Mouse (Mus musculus): ENCODE data around the gene Rnf32.
A peak's percentile ranks its signal among the peaks of the same experiment; 100 is the strongest.

Rnf32 gene

DNA sequence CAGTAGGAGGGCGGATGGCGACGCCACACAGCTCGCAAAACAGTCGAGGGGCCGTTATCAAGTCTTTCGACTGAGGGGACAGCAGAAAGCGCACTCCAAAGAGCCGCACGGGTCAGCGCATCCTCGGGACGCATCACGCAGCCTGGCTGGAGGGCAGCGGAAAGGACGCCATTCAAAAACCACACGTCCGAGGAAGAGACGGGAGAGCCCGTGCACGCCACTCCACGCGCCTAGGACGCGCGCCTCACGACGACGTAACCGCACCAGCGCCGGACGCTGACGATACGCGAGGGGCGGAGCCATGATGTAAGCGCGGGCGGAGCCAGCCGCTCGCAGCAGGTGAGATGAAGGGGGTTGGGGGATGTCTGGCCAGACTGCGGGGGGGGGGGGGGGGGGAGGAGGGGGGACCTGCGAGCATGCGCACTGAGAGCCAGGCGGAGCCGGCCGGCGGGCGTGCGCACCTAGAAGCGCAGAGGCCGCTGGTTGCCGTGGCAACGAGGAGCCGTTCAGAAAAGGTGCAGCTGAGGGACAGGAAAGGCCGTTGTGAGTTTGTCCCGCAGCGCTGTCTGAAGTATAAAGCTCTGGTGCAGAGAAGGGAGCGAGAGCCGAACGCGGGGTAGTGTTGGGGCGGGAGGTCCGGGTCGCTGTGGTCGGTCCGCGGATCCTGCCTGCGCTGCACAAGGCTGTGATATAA is at the start of gene Rnf32:
TSS of gene Rnf32 (plus strand) at position 423 of the 694 bp plus-strand sequence.
- peak; percentile 41 for DNase-seq (ENCODE audit: low spot score)

DNA sequence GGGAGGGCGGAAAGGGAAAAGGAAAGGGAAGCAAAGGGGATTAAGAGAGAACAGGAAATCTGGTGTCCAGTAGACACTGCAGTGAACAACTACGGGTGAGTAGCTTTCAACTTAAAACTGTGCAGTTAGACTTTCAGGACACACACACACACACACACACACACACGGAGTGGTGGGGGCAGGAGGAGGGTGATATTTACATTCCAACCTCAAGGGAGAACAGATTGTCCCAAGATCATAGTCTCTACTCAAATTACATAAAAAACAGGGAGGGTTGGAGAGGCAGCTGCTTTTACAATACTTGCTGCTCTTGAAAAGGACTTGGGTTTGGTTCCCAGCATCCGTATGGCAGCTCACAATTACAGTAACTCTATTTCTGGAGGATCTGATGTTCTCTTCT is 45.6 kb upstream of the Rnf32 start:
- DNase-seq (ENCODE audit: low spot score): no peak

DNA sequence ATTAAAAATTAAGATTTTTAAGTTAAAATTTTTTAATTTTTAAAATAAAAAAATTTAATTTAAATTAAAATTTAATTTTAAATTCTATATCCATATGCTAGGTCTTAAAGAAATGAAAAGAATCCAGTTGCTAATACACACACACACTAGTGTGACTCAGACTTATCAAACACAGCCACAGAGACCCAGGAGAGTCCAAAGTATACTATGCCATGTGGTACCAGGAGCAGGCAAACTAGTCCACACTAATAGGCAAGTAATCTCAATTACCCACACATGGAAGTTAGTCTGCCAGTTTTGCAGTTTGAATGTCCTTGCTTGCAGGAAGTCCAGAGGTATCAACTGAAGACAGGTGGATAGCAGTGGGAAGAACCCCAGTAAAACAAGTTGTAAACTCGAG is 35.9 kb upstream of the Rnf32 start:
- no peak for DNase-seq (ENCODE audit: low spot score)

DNA sequence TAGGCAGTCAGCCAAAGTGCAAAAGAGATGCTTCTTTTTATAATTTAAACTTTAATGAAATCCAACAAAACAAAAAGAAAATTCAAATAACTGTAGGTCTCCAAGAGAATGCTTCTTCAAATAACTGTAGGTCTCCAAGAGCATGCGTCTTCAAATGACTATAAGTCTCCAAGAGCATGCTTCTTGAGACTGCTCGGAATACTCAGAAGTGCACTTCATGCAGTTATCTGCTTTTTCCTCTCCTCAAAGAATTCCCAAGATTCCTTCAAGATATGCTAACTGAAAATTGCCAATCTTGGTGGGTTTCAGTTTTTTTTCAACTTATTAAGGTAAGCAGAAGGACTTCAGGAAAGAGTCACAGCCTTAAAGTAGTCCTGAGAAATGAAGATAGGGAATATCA is 28.8 kb upstream of the Rnf32 start:
- DNase-seq (ENCODE audit: low spot score): no peak

DNA sequence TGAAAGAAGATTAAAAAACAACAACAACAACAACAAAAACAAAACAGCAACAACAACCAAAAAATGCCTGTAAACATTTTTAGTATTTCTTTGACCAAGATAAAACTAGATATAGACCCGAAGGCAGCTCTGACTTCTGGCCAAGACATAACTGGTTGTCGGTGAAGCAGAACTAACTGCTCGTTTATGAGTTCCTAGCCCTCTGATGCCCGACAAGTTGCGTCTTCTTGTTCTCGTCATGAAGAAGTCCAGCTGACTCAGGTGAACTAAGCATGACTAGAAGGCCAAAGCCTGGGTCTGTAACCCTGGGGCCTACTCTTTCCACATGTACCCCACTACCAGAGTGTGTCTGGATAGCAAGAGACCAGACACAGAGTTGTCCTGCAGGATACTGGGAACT is 25.6 kb upstream of the Rnf32 start:
- DNase-seq (ENCODE audit: low spot score): no peak

DNA sequence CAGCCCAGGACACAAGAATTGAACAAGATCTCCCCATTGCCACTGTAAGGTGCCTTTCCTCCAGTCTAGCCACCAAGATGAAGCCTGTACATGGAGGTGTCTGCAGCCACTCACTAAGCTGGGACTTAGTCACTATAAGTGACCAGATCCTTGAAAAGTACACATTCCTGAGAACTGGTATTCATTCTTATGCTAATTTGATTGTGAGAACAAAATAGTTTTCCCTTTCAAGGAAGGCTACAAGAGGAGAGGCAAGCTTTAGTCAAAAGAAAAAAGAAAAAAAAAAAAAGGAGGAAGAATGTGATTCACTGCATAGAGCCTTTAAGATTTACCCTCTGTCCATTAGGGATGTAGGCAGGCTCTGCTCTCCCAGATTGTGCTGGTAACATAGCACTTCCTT is 24.6 kb upstream of the Rnf32 start:
- DNase-seq (ENCODE audit: low spot score): no peak

DNA sequence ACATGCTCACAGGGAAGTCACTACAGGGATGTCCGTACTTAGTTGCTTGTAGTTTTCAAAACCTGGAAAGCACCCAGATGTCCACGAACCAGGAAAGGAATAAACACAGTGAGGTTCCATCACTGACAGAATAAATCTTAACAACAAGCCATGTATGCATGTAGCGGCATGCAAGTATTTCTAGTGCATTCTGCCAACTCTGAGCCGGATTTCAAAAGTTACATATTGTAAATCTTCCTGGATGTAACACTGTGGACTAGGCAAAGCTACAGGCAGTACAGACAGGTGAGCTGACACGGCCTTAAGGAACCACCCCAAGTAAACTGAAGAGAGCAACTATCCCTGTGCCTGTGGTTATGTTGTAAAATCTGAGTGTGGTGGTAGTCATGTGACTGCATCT is 9.0 kb upstream of the Rnf32 start:
- no peak for DNase-seq (ENCODE audit: low spot score)

DNA sequence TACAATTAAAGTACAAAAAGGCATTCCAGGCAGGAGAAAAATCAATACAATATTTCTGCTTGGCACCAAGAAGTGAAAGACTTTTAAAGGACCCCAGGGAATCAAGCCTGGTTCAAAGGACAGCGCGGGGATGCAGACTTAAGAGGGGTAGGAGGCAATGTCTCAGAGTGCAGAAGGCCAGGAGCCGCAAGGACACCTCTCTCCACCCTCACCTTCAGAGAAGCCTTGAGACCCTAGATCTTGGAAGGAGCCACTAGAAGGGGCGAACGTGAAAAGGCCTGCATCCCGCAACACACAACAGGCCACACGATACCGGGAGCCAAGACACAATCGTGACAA is 592 bp upstream of the Rnf32 start:
- DNase-seq (ENCODE audit: low spot score): peak; percentile 25

DNA sequence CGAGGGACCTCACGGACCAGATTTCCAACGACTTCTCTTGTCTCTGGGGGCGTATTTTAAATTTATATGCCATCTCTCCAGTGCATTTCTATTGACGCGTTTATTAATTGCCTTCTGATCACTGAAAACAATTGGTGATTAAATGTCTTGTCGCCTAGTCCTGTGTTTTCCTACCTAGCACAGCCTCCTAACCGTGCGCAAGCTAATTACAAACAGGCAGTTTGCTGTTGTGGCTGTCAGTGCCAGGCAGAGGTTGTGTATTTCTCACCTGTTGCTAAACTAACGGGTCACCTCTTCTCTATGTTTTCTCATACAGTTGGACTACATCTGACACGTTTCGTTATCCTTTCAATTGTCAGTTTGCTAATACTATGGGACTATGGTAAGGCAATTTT is 469 bp downstream of the Rnf32 start:
- no peak for DNase-seq (ENCODE audit: low spot score)

DNA sequence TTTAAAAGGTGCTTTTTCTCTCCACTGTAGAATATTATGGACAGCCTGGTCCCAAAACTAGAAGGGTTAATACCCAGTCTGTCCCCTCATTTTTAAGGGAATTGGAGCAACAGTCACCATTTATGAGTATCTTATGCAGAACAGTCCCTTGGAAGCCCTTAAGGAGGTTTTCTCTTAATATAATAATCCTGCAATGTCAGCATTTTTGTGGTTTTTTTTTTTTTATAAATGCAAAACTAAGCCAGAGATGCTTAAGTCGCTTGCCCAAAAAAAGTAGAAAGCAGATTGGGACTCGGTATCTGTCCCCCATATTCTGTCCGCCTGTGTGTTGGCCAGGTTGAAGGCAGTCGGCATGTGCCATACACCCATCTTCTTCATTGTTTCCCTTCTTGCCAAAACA is 1.4 kb downstream of the Rnf32 start:
- DNase-seq (ENCODE audit: low spot score): no peak

DNA sequence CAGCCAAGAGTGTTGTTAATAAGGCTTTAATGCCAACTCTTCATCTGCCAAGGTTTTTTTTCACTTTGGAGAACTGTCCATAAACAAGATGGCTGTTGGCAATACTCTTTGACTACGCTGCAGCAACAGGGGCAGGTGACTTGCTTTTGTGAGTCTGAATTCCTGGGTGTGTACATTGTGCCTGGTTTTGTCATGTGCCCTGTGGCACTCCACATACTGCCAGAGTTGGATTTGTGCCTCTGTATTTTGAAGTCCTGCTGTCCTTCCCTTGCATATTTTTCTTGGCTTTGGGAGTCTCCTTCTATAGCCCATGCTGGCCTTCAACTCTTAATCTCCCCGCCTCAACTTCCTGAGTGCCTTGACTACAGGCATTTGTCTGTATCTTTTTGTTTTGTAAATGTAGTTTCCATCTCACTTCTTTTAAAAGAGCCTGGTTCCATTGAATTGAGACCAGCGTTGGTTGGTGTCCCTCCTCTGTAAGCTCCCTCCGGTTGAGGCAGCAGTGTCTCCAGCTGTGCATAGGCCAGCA is 3.2 kb downstream of the Rnf32 start:
- no peak for DNase-seq (ENCODE audit: low spot score)

DNA sequence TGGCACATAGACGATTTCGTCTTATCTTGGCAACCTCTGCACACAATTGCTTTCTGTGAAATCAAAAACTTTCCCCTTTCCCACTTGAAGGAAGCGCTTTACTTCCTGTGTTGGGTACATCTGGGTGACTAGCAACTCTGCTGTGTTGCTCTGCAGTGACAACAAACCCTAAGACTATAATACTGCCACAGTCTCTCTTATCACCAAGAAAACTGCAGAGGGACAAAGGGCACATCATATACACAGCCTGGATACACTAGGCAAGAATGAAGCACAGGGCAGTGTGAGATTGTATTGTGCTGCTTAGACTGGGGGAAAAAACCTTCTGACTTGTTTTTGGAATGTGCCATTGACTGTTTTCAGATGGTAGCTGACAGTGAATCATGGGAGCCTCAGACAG is 4.1 kb downstream of the Rnf32 start:
- no peak for DNase-seq (ENCODE audit: low spot score)

DNA sequence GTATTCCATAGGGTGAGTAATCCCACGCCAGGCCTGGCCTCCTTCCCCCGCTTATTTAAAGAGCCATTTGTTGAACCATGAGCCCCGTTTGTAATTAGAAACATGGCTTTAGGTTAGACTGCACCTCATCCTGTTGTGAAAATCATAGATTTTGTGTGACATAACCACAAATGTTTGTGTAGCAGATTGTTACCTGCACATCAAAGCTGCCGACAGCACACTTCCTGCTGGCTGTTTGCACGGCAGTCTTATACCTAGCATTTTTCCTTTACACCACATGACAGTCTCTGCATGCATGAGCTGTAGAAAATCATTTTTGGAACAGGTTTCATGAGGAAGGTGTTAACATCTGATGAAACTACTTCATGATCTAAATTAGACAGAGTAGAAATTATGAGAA is 9.9 kb downstream of the Rnf32 start:
- no peak for DNase-seq (ENCODE audit: low spot score)

DNA sequence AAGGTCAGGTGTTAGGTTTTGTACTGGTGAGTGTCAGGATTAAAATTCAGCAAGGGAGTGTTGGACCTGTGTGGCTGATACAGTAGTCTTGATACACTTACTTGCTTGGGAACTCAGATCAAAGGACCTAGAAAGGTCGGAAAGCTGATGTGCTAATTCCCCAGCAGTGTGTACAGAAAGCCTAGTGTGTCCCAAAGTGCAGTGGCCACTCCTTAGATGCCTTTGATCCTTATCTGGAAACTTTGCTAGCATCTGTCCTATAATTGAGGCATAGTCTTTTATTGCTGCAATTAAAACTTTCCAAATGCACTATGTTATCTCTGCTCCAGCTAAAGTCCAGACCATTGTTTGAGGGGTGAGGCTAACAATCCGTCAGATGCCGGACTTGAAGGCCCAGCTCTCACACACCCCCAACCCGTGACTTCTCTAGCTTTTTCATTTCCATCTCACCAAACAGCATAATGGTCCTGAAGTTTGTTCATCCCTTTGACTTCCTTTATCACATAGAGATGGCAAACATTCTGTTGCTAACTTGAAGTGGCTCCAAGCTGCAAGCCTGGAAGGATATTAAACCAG is 16.3 kb downstream of the Rnf32 start:
- no peak for DNase-seq (ENCODE audit: low spot score)

DNA sequence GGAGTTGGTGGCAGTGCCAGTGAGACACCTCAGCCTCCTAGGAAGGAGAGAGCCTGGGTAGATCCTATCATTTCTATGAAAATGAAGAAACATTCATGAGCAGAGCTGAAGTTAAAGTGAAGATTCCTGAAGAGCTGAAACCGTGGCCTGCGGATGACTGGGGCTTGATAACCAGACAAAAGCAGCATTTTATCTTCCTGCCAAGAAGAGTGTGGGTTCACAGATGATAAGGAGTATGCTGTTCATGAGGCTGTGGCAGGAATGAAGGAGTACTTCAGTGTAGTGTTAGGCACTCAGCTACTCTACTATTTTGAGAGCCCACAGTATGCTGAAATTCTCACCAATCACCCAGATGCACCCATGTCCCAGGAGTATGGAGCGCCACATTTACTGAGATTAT is 22.2 kb downstream of the Rnf32 start:
- DNase-seq (ENCODE audit: low spot score): no peak

DNA sequence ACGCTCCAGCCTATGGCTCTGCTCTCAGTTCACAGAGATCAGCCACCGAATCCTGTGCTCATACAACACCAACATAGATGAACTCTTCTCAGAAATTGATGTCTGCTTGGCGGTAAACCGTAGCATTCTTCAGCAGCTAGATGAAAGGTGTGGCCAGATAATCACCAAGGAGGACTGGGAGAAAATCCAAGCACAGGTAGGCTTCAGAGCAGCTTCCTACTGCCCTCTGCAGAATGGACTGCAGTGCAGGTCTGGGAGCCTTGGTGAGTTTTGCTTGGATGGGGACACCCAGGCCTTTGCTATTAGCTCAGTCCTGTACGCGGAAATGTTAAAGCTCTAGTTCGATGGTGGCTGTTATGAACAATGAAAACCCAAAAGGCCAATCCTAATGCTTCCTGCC is 28.3 kb downstream of the Rnf32 start:
- DNase-seq (ENCODE audit: low spot score): no peak

DNA sequence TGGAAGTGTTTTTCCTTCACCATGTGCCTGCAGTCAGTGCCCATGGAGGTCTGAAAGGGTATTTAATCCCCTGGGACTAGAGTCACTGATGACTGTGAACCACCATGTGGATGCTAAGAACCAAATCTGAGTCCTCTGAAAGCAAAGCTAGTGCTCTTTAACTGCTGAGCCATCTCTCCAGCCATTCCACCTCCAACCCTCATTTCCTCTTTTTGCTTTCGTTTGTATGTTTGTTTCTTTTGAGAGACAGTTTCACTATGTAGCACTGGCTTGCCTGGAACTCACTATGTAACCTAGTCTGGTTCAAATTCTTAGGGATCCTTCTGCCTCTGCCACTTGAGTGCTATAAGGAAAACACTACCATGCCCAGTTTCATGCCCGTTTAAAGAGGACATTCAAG is 34.7 kb downstream of the Rnf32 start:
- DNase-seq (ENCODE audit: low spot score): no peak

DNA sequence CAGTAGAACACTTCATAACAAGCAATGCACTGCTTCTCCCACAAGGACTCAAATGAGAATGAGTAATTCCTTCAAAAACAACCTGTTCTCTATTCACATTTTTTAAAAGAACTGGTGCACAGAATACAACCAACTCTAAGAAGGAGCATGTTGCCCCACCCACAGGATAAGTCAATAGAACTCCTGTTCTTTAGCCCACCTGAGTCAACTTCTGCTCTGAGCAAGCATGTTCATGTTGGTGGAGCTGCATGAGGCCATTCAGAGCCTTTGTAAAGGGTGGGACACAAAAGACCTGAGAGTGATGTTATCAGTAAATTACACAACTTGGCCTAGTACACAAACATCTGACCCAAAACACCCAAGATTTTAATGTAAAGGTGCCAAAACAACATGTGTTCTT is 42.6 kb downstream of the Rnf32 start:
- DNase-seq (ENCODE audit: low spot score): no peak

DNA sequence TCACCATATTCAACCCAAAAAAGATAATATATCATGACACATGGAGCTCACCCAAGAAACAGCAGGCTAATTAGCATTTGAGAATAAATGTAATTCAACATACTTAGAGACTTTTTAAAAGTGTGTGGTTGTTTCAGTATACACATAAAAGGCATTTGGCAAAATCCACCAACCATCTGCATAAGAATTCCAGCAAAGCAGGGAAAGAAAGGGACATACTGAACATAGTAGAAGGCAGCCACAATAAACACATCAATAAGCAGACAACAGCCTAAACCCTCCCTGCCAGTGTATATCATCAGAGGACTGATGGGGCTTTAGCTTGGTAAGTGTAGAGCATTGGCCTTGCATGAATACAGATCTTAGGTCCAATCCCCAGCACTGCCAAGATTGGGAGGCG is 49.0 kb downstream of the Rnf32 start:
- no peak for DNase-seq (ENCODE audit: low spot score)

DNA sequence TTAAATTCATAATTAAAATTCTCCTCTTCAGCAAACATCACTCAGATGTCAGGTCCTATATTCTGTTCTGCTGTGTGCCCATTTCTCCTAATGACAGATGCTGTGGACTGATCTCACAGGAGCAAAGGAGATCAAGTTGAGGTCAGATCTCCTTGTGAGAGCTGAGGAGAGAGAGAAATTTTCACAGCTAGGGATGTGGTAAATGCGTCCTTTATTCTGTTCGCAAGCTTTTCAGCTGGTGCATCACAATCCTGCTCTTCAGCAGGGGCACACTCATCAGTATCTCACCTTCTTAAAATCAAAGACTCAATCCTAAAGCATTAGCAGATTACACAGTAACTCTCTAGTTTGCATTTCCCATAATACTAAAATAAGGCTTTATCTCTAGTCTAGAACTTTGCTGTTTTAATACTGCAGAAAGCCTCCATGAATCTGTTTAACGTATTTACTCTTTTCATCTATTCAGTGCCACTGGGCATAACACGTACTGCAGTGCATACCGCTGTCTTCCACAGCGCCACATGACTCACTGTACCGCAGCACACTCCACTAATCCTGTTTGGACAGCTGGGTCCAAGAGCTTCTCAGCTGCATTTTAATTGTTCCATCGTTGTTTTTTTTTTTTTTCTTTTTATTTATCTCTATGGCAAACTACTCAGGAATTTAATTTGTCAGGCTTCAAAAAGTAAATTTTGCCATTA is 55.2 kb downstream of the Rnf32 start:
- no peak for DNase-seq (ENCODE audit: low spot score)

DNA sequence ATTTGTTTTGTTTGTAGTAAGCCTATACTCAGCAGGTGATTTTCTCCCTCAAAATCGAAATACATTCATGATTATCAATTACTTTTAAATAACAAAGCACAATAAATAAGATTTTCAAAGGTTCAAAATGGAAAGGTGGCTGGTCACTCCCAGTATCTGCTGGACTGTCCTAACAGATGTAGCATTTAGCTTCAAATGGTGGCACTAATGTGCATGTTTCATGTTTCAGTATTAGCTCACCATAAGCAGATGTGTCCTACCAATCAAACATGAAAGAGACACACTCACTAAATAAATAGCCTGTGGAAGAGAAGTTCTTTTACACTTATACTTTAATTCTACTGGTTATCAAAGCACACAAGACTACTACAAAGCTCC is 55.7 kb downstream of the Rnf32 start:
- no peak for DNase-seq (ENCODE audit: low spot score)

DNA sequence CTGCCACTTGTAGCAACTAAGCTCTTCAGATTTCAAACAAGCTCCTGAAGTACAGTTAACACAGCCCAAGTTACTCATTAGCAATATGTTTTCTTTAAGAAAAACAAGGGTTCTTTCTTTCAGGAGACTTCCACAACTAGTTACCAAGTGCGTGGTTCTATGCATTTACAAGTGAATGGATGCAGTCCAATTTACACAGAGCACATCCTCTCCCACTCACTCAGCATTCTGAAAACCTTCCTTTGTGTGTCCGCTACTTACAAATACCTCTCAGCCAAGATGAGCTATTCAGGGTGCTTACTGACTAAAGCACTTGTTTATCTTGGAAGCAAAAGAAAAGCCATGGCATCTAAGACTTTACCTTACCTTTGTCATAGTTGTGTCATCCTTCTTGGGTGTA is 58.1 kb downstream of the Rnf32 start:
- DNase-seq (ENCODE audit: low spot score): no peak

DNA sequence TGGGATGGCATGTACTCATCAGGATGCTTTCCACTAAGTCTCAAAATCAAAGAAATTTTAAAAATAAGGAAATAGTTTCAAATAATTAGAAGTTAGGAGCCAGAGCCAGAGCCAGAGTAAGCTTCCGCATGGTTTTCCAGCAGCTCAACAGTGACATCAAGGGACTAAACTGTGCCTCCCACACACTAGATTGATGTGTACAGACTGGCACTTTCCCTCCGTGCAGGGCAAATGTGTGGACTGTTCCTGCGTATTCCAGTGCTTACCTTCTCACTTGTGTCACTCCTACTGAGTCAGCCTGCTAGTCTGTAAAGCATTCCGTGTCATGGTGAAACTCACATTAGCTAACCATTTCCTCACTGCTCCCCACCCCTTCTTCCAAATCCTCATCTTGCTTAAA is 75.1 kb downstream of the Rnf32 start:
- DNase-seq (ENCODE audit: low spot score): no peak

DNA sequence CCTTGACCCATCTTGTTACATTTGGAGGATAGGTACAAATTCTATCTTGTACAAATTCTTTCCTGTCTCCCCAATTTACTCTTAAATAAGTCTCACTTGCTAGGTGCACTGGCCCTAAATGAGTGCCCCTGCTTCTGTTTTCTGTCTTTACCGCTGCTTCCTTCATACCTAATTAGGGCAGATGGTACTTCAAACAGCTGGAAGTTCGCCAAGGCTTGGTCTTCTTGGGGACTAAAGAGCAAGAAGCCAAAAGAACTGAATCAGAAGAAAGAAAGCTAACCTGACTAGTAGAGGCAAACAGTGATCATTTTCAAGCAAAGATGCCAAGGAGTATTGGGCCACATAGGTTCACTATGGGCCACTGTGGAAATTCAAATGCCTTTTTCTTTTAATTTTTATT is 77.6 kb downstream of the Rnf32 start:
- no peak for DNase-seq (ENCODE audit: low spot score)
